Mouse (Mus musculus) bone marrow, adult 2 months (tissue): Measurements from ENCODE around the gene Sel1l3.

Source experiments
- CTCF ChIP-seq: fragments of 200-500 bp; IDR thresholded peaks from 2 replicates; pipeline ENCODE4 v1.5.1; 2011; ENCODE audit warnings: low read length, control low read depth; ENCODE audit not compliant: control insufficient read depth, insufficient read depth
- POLR2A ChIP-seq: fragments of 200-500 bp; IDR thresholded peaks from 2 replicates; pipeline ENCODE4 v1.6.1; 2011; ENCODE audit warnings: low read depth, mild to moderate bottlenecking, control low read depth, low read length, borderline replicate concordance; ENCODE audit not compliant: control insufficient read depth

- TF ChIP-seq POLR2A (no peak), CTCF (no peak)
These were observed 111.8 kb downstream of the Sel1l3 start for GRCm38 (mm10) chr5:53101848-53102473.
